Mouse (Mus musculus) liver, adult 2 months (tissue): ENCODE measurements around the gene Samd4b. TPM values are rescaled to one million over a fixed set of nuclear protein-coding genes. Genes with fewer than 3 reads are reported as not detected.
A peak's percentile ranks its signal among the peaks of the same experiment; 100 is the strongest.
"Not testable (repeated sequence)": the region's sequence is repeated elsewhere in the genome, so short reads cannot be mapped to it uniquely, and the experiment has no call there.

ENCODE experiments used
- DNase-seq: peaks from one replicate; pipeline ENCODE4 v3.0.0-alpha.2; 2011; ENCODE audit warnings: low read depth, low spot score; ENCODE audit errors: extremely low read depth
- H3K27ac ChIP-seq: fragments of 200-500 bp; replicated peaks from 2 replicates; pipeline ENCODE4 v1.5.1; 2012; ENCODE audit warnings: low read depth, mild to moderate bottlenecking, control low read depth, inconsistent platforms, low read length; ENCODE audit not compliant: insufficient read depth
- H3K27me3 ChIP-seq: fragments of 200-500 bp; 2 replicates; pipeline ENCODE4 v1.6.1; 2012; ENCODE audit warnings: mild to moderate bottlenecking, moderate library complexity, low read length, inconsistent platforms; ENCODE audit not compliant: control insufficient read depth, insufficient read depth
- H3K36me3 ChIP-seq: fragments of 200-500 bp; 2 replicates; pipeline ENCODE4 v1.6.1; 2012; ENCODE audit warnings: low read length, inconsistent platforms; ENCODE audit not compliant: control insufficient read depth, insufficient read depth
- H3K4me1 ChIP-seq: fragments of 200-500 bp; 2 replicates; pipeline ENCODE4 v1.6.1; 2011; ENCODE audit warnings: low read length; ENCODE audit not compliant: control insufficient read depth, insufficient read depth
- H3K4me3 ChIP-seq: fragments of 200-500 bp; 2 replicates; pipeline ENCODE4 v1.5.1; 2011; ENCODE audit warnings: low read depth, mild to moderate bottlenecking, control low read depth, low read length, moderate library complexity; ENCODE audit not compliant: insufficient read depth
- H3K79me2 ChIP-seq: fragments of 200-500 bp; 2 replicates; pipeline ENCODE4 v1.6.1; 2012; ENCODE audit warnings: inconsistent platforms, mild to moderate bottlenecking, low read length, moderate library complexity; ENCODE audit not compliant: control insufficient read depth, insufficient read depth
- H3K9ac ChIP-seq: fragments of 200-500 bp; 2 replicates; pipeline ENCODE4 v1.6.1; 2012; ENCODE audit warnings: low read depth, mild to moderate bottlenecking, control low read depth, inconsistent platforms, low read length
- CTCF ChIP-seq: fragments of 200-500 bp; IDR thresholded peaks from 2 replicates; pipeline ENCODE4 v1.5.1; 2011; ENCODE audit warnings: low read depth, low read length, control low read depth
- POLR2A ChIP-seq: fragments of 200-500 bp; IDR thresholded peaks from 2 replicates; pipeline ENCODE4 v1.6.1; 2011; ENCODE audit warnings: low read length, control low read depth; ENCODE audit not compliant: insufficient read depth; ENCODE audit errors: extremely low read depth
- WGBS: fragments of 180-500 bp; shearing (Covaris S2); methylation state at CpG from one replicate; pipeline ENCODE4 v1.1.7; 2018; 5-methylcytosine and 5-hydroxymethylcytosine counted together
- polyA plus RNA-seq: library from polyadenylated mRNA; depleted of rRNA; stranded (reverse); fragments of >200 nt; gene quantifications from 2 replicates; pipeline ENCODE4 v1.2.3, GENCODE M21; 2012
- total RNA-seq: library from RNA; depleted of rRNA; stranded (reverse); fragments of >200 nt; gene quantifications from 2 replicates; pipeline ENCODE4 v1.2.3, GENCODE M21; 2014

Samd4b gene
- total and polyA plus RNA-seq, 2 experiments = 4.1 to 27.0 TPM

DNA sequence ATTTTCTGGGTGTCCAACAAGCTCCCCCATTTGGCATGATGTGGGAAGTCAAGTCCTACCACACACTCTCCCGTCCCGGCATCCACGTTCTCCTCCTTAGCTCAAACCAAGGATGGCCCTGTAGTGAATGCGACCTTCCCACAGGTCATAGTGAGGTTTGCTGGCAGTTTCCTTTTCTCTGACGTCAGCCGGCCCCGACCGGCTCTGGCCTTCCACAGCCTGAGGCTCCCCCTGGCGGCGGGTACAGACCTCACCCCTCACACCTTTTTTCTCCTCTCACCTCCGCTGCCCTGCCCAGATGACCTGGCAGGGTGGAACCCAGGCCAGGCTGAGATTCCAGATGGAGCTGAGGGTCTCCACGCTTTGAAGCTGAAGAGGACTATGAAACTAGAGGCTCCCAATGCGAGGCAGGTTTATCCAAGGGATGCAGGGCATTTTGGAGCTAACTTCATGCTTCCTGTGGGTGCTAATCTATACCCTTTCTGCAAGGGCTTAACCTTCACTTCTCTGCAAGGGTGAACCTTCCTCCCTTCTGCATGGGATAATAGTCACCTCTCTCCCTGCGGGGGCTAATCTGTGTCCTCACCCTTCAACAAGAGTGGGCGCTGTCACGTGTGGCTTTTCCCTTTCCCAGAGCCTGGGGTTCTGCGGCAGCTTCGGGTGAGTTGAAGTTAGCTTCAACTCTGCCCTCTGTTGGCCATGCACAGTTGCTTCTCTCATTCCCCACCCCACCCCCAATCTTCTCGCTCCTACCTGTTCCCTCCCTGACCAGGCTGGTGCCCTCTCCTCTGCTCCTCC is 69.8 kb downstream of the Samd4b start:
- Histone ChIP-seq H3K36me3 (no peaks in the 10 kb centered on the region), H3K4me1 (no peaks in the 10 kb centered on the region), H3K9ac (no peak overlapping the region), H3K4me3 (no peak overlapping the region), H3K79me2 (no peaks in the 10 kb centered on the region), H3K27ac (no peak overlapping the region), H3K27me3 (no peaks in the 10 kb centered on the region)
- 8% methylated on average over 19 of the region's 19 CpGs for WGBS
- TF ChIP-seq CTCF = peak; percentile 91
- TF ChIP-seq POLR2A = no peak
- peak; percentile 43 for DNase-seq

DNA sequence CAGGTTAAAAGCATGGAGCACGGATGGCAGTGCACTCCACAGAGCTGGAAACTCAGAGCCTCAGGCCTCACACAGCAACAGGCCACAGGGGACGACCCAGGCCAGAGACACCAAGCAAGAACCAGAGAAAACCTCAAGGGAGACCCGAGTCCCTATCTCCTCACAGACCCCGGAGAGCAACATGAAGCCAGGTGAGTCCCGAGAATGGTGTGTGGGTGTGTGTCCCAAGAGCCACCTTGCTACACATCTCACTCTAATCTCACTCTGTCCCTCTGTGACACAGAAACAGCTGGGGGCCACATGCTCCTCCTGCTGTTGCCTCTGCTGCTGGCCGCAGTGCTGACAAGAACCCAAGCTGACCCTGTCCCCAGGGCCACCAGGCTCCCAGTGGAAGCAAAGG is 75.4 kb downstream of the Samd4b start, which contains the start of gene Ifnl3:
Gene Ifnl3, plus strand, starts transcription at position 301 of the 400 bp plus-strand sequence.
- H3K79me2 ChIP-seq, H3K4me1 ChIP-seq, H3K27ac ChIP-seq, DNase-seq, H3K9ac ChIP-seq, H3K27me3 ChIP-seq, H3K36me3 ChIP-seq, H3K4me3 ChIP-seq: not testable (repeated sequence)
- WGBS = 74% methylated on average over 5 of the region's 6 CpGs

DNA sequence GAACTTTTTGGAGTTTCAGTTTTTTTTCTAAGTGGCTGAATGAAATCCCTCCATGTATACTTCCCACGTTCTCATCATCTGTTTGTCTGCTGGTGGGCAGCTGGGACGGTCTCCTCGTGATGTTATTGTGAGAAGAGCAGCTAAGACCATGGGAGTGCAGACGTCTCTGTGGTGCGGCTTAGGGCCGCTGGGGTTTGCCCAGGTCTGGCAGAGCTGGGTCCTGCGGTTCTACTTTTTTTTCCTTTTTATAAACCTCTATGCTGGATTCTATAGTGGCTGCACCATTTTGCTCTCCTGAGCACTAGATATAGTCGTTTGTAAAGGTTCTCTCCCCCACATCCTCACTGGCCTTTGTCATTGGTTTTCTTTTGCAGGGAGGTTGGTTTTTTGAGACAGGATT is 86.5 kb downstream of the Samd4b start:
- 70% methylated on average over 8 of the region's 8 CpGs for WGBS
- Histone ChIP-seq H3K4me1 (no peaks in the 10 kb centered on the region), H3K27ac (no peak overlapping the region), H3K36me3 (no peaks in the 10 kb centered on the region), H3K27me3 (no peaks in the 10 kb centered on the region), H3K79me2 (no peaks in the 10 kb centered on the region), H3K9ac (no peak overlapping the region), H3K4me3 (no peak overlapping the region)
- no peak for DNase-seq
- TF ChIP-seq POLR2A = no peak
- TF ChIP-seq CTCF = no peak

- not testable (repeated sequence) for H3K27ac ChIP-seq, H3K4me1 ChIP-seq, H3K36me3 ChIP-seq, H3K9ac ChIP-seq, DNase-seq, H3K27me3 ChIP-seq, H3K79me2 ChIP-seq, H3K4me3 ChIP-seq
- WGBS = 57% methylated on average over 8 of the region's 8 CpGs
These were observed 87.5 kb downstream of the Samd4b start, which contains the start of gene Ifnl2 for GRCm38 (mm10) chr7:28510405-28510974. Gene Ifnl2 (minus strand): TSS chr7:28510455.

DNA sequence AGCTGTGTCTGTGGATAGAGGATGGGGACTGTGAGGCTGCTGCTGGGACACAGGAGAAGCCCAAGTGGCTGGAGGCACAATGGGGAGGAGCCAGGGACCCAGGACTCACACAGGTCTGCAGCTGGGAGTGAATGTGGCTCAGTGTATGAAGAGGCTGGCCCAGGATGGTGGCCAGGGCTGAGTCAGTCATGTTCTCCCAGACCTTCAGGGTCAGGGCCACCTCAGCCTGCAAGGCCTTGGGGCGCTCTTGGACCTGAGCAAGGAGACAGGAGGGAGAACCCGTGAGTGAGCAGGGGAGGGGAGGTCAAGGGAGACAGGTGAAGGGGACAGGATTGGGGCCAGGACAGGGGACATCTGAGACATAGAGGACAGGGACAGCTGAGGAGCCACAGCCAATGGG is 88.8 kb downstream of the Samd4b start:
- not testable (repeated sequence) for H3K36me3 ChIP-seq, DNase-seq, H3K27me3 ChIP-seq, H3K9ac ChIP-seq, H3K27ac ChIP-seq, H3K79me2 ChIP-seq, H3K4me3 ChIP-seq, H3K4me1 ChIP-seq
- WGBS = 78% methylated on average over 2 of the region's 2 CpGs

DNA sequence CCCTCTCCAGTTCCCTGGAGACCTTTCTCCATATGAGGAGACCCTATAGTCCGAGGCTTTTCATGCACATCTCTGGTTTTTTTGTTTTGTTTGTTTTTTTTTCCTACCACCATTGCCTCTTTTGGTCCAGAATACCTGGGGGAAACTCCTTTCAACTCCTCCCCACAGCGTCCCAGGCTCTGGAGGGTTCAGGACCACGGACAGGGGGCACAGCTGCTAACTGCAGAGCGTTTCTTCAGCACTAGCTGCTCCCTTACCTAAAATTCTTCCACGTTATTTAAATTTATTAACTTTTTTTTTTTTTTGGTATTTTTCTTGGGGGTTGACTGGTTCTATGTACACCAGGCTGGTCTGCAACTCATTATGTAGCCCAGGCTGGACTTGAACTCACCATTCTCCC is 92.4 kb downstream of the Samd4b start:
- WGBS = 7% methylated on average over 5 of the region's 5 CpGs
- Histone ChIP-seq H3K27ac (no peak overlapping the region), H3K27me3 (no peaks in the 10 kb centered on the region), H3K9ac (no peak overlapping the region), H3K36me3 (no peaks in the 10 kb centered on the region), H3K79me2 (no peaks in the 10 kb centered on the region), H3K4me1 (peaks cover 1% of the 10 kb centered on the region; the same call in 1 of the 2 replicates), H3K4me3 (no peak overlapping the region)
- no peak for DNase-seq
- TF ChIP-seq CTCF = no peak
